Mouse (Mus musculus): Measurements from ENCODE around the gene Flnc. TPM values are rescaled to one million over a fixed set of nuclear protein-coding genes. Genes with fewer than 3 reads are reported as not detected.
"Not testable (repeated sequence)": the region's sequence is repeated elsewhere in the genome, so short reads cannot be mapped to it uniquely, and the experiment has no call there.

The Flnc gene
- total RNA-seq (2022) = 1 to 10 TPM; 1.9 to 3.9 (median 2.9) TPM

- no peak for DNase-seq (ENCODE audit: low spot score in 2 of 2)
Measured at GRCm38 (mm10) chr6:29433038-29433803, at the start of gene Flnc. Flnc (plus strand) TSS chr6:29433256.

- DNase-seq (ENCODE audit: low spot score in 2 of 2) = no peak
Measured at GRCm38 (mm10) chr6:29388052-29388518, 45.0 kb upstream of the Flnc start, which contains the start of gene Opn1sw. Opn1sw (minus strand) TSS chr6:29388468.

GRCm38 (mm10) chr6:29388606-29389080, 44.4 kb upstream of the Flnc start:
- DNase-seq (ENCODE audit: low spot score in 2 of 2) = peak; percentile 58 to 62

- DNase-seq (ENCODE audit: low spot score in 2 of 2) = no peak
Measured at GRCm38 (mm10) chr6:29389425-29389824, 43.6 kb upstream of the Flnc start.

GRCm38 (mm10) chr6:29390500-29390899, 42.6 kb upstream of the Flnc start:
- not testable (repeated sequence) for DNase-seq (ENCODE audit: low spot score in 2 of 2)

GRCm38 (mm10) chr6:29391241-29391640, 41.8 kb upstream of the Flnc start:
- DNase-seq (ENCODE audit: low spot score in 2 of 2) = not testable (repeated sequence)

- DNase-seq (ENCODE audit: low spot score in 2 of 2) = no peak
Measured at GRCm38 (mm10) chr6:29391802-29392201, 41.3 kb upstream of the Flnc start.

GRCm38 (mm10) chr6:29394286-29394685, 38.8 kb upstream of the Flnc start:
- DNase-seq (ENCODE audit: low spot score in 2 of 2) = no peak

GRCm38 (mm10) chr6:29395910-29396713, 36.9 kb upstream of the Flnc start, which contains the start of gene Ccdc136:
Ccdc136 (plus strand) TSS chr6:29396309.
- DNase-seq (ENCODE audit: low spot score in 2 of 2) = peak; percentile 67 to 87

- peak in 1 of 2 experiments; percentile 13 for DNase-seq (ENCODE audit: low spot score in 2 of 2)
Measured at GRCm38 (mm10) chr6:29396714-29397540, 36.1 kb upstream of the Flnc start.

- peak; percentile 10 to 28 for DNase-seq (ENCODE audit: low spot score in 2 of 2)
Measured at GRCm38 (mm10) chr6:29397575-29397974, 35.5 kb upstream of the Flnc start.

- DNase-seq (ENCODE audit: low spot score in 2 of 2) = no peak
Measured at GRCm38 (mm10) chr6:29399851-29400250, 33.2 kb upstream of the Flnc start.

- DNase-seq (ENCODE audit: low spot score in 2 of 2) = no peak
Measured at GRCm38 (mm10) chr6:29402693-29403342, 30.2 kb upstream of the Flnc start.

GRCm38 (mm10) chr6:29406412-29406811, 26.6 kb upstream of the Flnc start:
- no peak for DNase-seq (ENCODE audit: low spot score in 2 of 2)

GRCm38 (mm10) chr6:29415446-29415845, 17.6 kb upstream of the Flnc start:
- DNase-seq (ENCODE audit: low spot score in 2 of 2) = no peak

GRCm38 (mm10) chr6:29420596-29420995, 12.5 kb upstream of the Flnc start:
- DNase-seq (ENCODE audit: low spot score in 2 of 2) = no peak

- no peak for DNase-seq (ENCODE audit: low spot score in 2 of 2)
Measured at GRCm38 (mm10) chr6:29425118-29425517, 7.9 kb upstream of the Flnc start.

GRCm38 (mm10) chr6:29426331-29426730, 6.7 kb upstream of the Flnc start:
- DNase-seq (ENCODE audit: low spot score in 2 of 2) = no peak

- DNase-seq (ENCODE audit: low spot score in 2 of 2) = no peak
Measured at GRCm38 (mm10) chr6:29428171-29428570, 4.9 kb upstream of the Flnc start.

GRCm38 (mm10) chr6:29430681-29431420, 2.2 kb upstream of the Flnc start:
- DNase-seq (ENCODE audit: low spot score in 2 of 2) = no peak

All from left cerebral cortex, adult 8-10 months (tissue).